Mouse (Mus musculus) right cerebral cortex, postnatal 25 days (tissue): ENCODE measurements around the gene Nmb.
A peak's percentile ranks its signal among the peaks of the same experiment; 100 is the strongest.

Experiments used
- DNase-seq: peaks from one replicate; pipeline ENCODE4 v3.0.0; 2022

Gene Nmb

GRCm38 (mm10) chr7:80897721-80898120, 7.2 kb downstream of the Nmb start:
- DNase-seq = no peak

- no peak for DNase-seq
These were observed 7.7 kb downstream of the Nmb start for GRCm38 (mm10) chr7:80897134-80897533.

- DNase-seq = no peak
These were observed 9.9 kb downstream of the Nmb start for GRCm38 (mm10) chr7:80894815-80895519.

- DNase-seq = no peak
These were observed 10.7 kb downstream of the Nmb start for GRCm38 (mm10) chr7:80894196-80894595.

- no peak for DNase-seq
These were observed 11.1 kb downstream of the Nmb start for GRCm38 (mm10) chr7:80893753-80894129.

GRCm38 (mm10) chr7:80893086-80893752, 11.7 kb downstream of the Nmb start:
- no peak for DNase-seq

- no peak for DNase-seq
These were observed 15.0 kb downstream of the Nmb start for GRCm38 (mm10) chr7:80889841-80890241.

GRCm38 (mm10) chr7:80889021-80889511, 15.8 kb downstream of the Nmb start:
- DNase-seq = peak; percentile 49

GRCm38 (mm10) chr7:80888595-80888994, 16.3 kb downstream of the Nmb start:
- DNase-seq = no peak

- DNase-seq = no peak
These were observed 19.2 kb downstream of the Nmb start for GRCm38 (mm10) chr7:80885666-80886065.

GRCm38 (mm10) chr7:80882830-80883505, 21.9 kb downstream of the Nmb start:
- DNase-seq = peak; percentile 66

- no peak for DNase-seq
These were observed 29.1 kb downstream of the Nmb start for GRCm38 (mm10) chr7:80875727-80876126.

- DNase-seq = no peak
These were observed 31.2 kb downstream of the Nmb start for GRCm38 (mm10) chr7:80873631-80874030.

- no peak for DNase-seq
These were observed 31.8 kb downstream of the Nmb start for GRCm38 (mm10) chr7:80873038-80873437.

- no peak for DNase-seq
These were observed 36.2 kb downstream of the Nmb start for GRCm38 (mm10) chr7:80868686-80869085.

- no peak for DNase-seq
These were observed 38.2 kb downstream of the Nmb start for GRCm38 (mm10) chr7:80866514-80867147.

GRCm38 (mm10) chr7:80865521-80865920, 39.4 kb downstream of the Nmb start:
- no peak for DNase-seq

GRCm38 (mm10) chr7:80864831-80865230, 40.0 kb downstream of the Nmb start:
- no peak for DNase-seq

- DNase-seq = no peak
These were observed 40.7 kb downstream of the Nmb start for GRCm38 (mm10) chr7:80864151-80864550.

GRCm38 (mm10) chr7:80863520-80863919, 41.4 kb downstream of the Nmb start:
- DNase-seq = no peak

GRCm38 (mm10) chr7:80862475-80862874, 42.4 kb downstream of the Nmb start:
- DNase-seq = no peak

GRCm38 (mm10) chr7:80860729-80861274, 44.1 kb downstream of the Nmb start, which contains the start of gene Zscan2:
Gene Zscan2, plus strand, starts transcription at chr7:80860920.
- peak; percentile 89 for DNase-seq

GRCm38 (mm10) chr7:80860227-80860626, 44.6 kb downstream of the Nmb start:
- DNase-seq = no peak
